Mouse (Mus musculus) cortical plate, adult 2 months (tissue): ENCODE results near the gene Ppp2r5c.

Source experiments
- CTCF ChIP-seq: fragments of 200-500 bp; IDR thresholded peaks from 2 replicates; pipeline ENCODE4 v1.5.1; 2011; ENCODE audit warnings: mild to moderate bottlenecking, control low read depth, low read length; ENCODE audit not compliant: insufficient read depth; ENCODE audit errors: extremely low read depth
- POLR2A ChIP-seq: fragments of 200-500 bp; IDR thresholded peaks from 2 replicates; pipeline ENCODE4 v1.6.1; 2011; ENCODE audit warnings: mild to moderate bottlenecking, low read length, control low read depth; ENCODE audit not compliant: insufficient read depth; ENCODE audit errors: extremely low read depth

DNA sequence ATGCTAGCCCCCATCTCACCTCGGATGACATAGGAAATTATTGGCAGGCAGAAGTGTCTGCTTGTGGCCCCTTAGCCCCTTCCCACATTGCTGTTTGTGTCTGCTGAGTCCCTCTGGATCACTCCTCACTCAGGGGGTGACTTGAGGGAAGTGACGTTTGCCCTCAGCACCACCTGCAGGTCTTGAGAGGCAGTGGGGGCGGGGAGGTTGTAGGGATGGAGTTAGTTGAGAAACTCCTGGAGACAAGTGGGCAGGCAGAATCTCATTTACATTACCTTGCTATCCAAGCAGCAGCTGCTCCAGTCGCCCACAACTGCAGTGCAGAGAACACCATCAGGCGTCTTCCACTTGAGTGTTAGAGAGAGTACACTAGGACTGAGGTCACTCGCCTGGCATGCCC lies 36.8 kb downstream of the Ppp2r5c start:
- TF ChIP-seq CTCF, result no peak
- TF ChIP-seq POLR2A, result no peak
